ENCODE assay signal across 24 mouse cellular contexts in the genomic region with DNA sequence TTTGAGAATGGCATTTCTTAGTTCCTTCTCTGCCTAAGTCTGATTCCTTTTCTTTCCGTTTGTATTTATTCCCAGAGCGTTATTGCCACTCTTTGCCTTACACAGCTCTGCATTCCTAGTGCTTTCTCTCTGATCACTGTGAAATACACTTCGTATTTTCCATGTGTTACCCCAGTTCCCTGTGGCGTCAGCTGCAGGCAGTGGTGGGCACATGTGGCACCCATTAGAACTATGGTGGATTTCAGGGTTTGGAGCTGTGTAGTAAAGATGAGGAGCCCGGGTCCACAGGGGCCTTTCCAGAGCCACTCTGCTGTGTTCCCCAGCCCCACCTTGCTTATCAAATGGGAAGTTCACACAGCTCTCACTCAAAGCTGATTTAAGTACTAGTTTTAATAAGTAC.
A peak's percentile ranks its signal among the peaks of the same experiment; 100 is the strongest.
DNase-seq lines count a peak whose midpoint lies in the region; ATAC-seq lines count a peak whose summit lies in the region.
"Had no signal": no experiment of that assay in that cellular context is flagged by ENCODE, and none has a peak within 500 bp of the region (broad histone marks: within the 10 kb centered on the region; RNA-seq: fewer than 3 reads in every experiment).

No protein-coding gene starts in this region.

- no peaks in the 10 kb centered on the region for H3K4me1 ChIP-seq in embryonic facial prominence, embryonic 11.5 days (ENCODE audit: control insufficient read depth, insufficient read depth, low read length)
- peaks cover 8% of the 10 kb centered on the region; the same call in 1 of the 2 replicates for H3K4me1 ChIP-seq in embryonic facial prominence, embryonic 10.5 days
- peaks cover 18% of the 10 kb centered on the region for H3K4me1 ChIP-seq in hindbrain, embryonic 14.5 days (replicated peaks; ENCODE audit: control insufficient read depth, insufficient read depth, low read length)
- no peaks in the 10 kb centered on the region for H3K4me1 ChIP-seq in hindbrain, embryonic 11.5 days (replicated peaks; ENCODE audit: control insufficient read depth, insufficient read depth, low read length)
- peaks cover 28% of the 10 kb centered on the region for H3K4me1 ChIP-seq in limb, embryonic 13.5 days

- WGBS in embryonic facial prominence, embryonic 11.5 days, result 57% methylated on average over 5 of the region's 5 CpGs
- WGBS in embryonic facial prominence, embryonic 10.5 days, result 67% methylated on average over 5 of the region's 5 CpGs
- WGBS in hindbrain, embryonic 14.5 days, result 64% methylated on average over 5 of the region's 5 CpGs
- WGBS in hindbrain, embryonic 11.5 days, result 62% methylated on average over 5 of the region's 5 CpGs
- 25% methylated on average over 5 of the region's 5 CpGs for WGBS in limb, embryonic 13.5 days

- no peak for ATAC-seq in embryonic facial prominence, embryonic 11.5 days (replicated peaks; ENCODE audit: insufficient number of reproducible peaks, low FRiP score, low TSS enrichment, low read depth)
- no peak for ATAC-seq in hindbrain, embryonic 14.5 days (ENCODE audit: low FRiP score)
- ATAC-seq in hindbrain, embryonic 11.5 days (ENCODE audit: low FRiP score), result no peak
- peak; percentile 10; the same call in 1 of the 2 replicates for ATAC-seq in limb, embryonic 13.5 days (ENCODE audit: low FRiP score, low read depth)
- ATAC-seq: activated CD4-positive, CD25-positive, alpha-beta regulatory T cell, adult 4 months; forebrain, embryonic 15.5 days had no signal

- DNase-seq in embryonic facial prominence, embryonic 11.5 days (ENCODE audit: low spot score), result peak; percentile 25
- DNase-seq in embryonic facial prominence, embryonic 10.5 days (ENCODE audit: low spot score), result no peak
- no peak for DNase-seq in hindbrain, embryonic 14.5 days (ENCODE audit: low spot score)
- DNase-seq in hindbrain, embryonic 11.5 days (ENCODE audit: low spot score), result no peak
- peak; percentile 52 for DNase-seq in forelimb bud, embryonic 11.5 days (ENCODE audit: low read depth, low spot score)
- no peak for DNase-seq in kidney, postnatal 4 days
- DNase-seq: adrenal gland, adult 8-10 months; adrenal gland, postnatal 25 days; cerebellum, adult 11-12 months; cerebellum, adult 8-10 months; cerebellum, postnatal 10 days; cerebellum, postnatal 36 days; embryo, embryonic 11 days; gastrocnemius, adult 2 months; gastrocnemius, postnatal 14 days; heart, adult 11 months had no signal

- H3K4me2 ChIP-seq in embryonic facial prominence, embryonic 11.5 days (ENCODE audit: low read depth, low read length), result no peak overlapping the region
- H3K4me2 ChIP-seq in hindbrain, embryonic 14.5 days (replicated peaks), result no peak overlapping the region
- H3K4me2 ChIP-seq in hindbrain, embryonic 11.5 days (replicated peaks; ENCODE audit: low read depth, low read length), result no peak overlapping the region
- no peak overlapping the region for H3K4me2 ChIP-seq in limb, embryonic 13.5 days (replicated peaks)
- H3K4me2 ChIP-seq: embryonic facial prominence, embryonic 12.5 days; embryonic facial prominence, embryonic 15.5 days; forebrain, embryonic 12.5 days; forebrain, embryonic 15.5 days; heart, embryonic 11.5 days; hindbrain, embryonic 15.5 days had no signal

- no peak overlapping the region for H3K27ac ChIP-seq in embryonic facial prominence, embryonic 11.5 days (replicated peaks; ENCODE audit: low read depth, low read length)
- H3K27ac ChIP-seq in embryonic facial prominence, embryonic 10.5 days (replicated peaks), result no peak overlapping the region
- H3K27ac ChIP-seq in hindbrain, embryonic 14.5 days, result peak overlapping the region; percentile 21; the same call in 1 of the 2 replicates
- H3K27ac ChIP-seq in hindbrain, embryonic 11.5 days (ENCODE audit: low read depth, low read length), result no peak overlapping the region
- H3K27ac ChIP-seq in limb, embryonic 13.5 days, result no peak overlapping the region
- H3K27ac ChIP-seq: embryonic facial prominence, embryonic 12.5 days; embryonic facial prominence, embryonic 15.5 days; forebrain, embryonic 12.5 days; forebrain, embryonic 15.5 days; gastrocnemius, adult 2 months; hindbrain, embryonic 15.5 days had no signal

- no peak overlapping the region for H3K9ac ChIP-seq in embryonic facial prominence, embryonic 11.5 days (replicated peaks; ENCODE audit: low read length)
- no peak overlapping the region for H3K9ac ChIP-seq in hindbrain, embryonic 14.5 days
- H3K9ac ChIP-seq in hindbrain, embryonic 11.5 days (ENCODE audit: low read depth, low read length), result no peak overlapping the region
- H3K9ac ChIP-seq in limb, embryonic 13.5 days, result no peak overlapping the region
- H3K9ac ChIP-seq: embryonic facial prominence, embryonic 12.5 days; embryonic facial prominence, embryonic 15.5 days; forebrain, embryonic 12.5 days; forebrain, embryonic 15.5 days; hindbrain, embryonic 15.5 days had no signal

- H3K9me3 ChIP-seq in embryonic facial prominence, embryonic 11.5 days (replicated peaks; ENCODE audit: control insufficient read depth, low read length), result no peaks in the 10 kb centered on the region
- no peaks in the 10 kb centered on the region for H3K9me3 ChIP-seq in embryonic facial prominence, embryonic 10.5 days
- H3K9me3 ChIP-seq in hindbrain, embryonic 14.5 days (ENCODE audit: control insufficient read depth, low read length), result no peaks in the 10 kb centered on the region
- H3K9me3 ChIP-seq in hindbrain, embryonic 11.5 days (ENCODE audit: control insufficient read depth, low read length), result no peaks in the 10 kb centered on the region
- H3K9me3 ChIP-seq in limb, embryonic 13.5 days, result peaks cover 12% of the 10 kb centered on the region
- H3K9me3 ChIP-seq: embryonic facial prominence, embryonic 12.5 days; embryonic facial prominence, embryonic 15.5 days; forebrain, embryonic 12.5 days; forebrain, embryonic 15.5 days; hindbrain, embryonic 15.5 days had no signal

- no peaks in the 10 kb centered on the region for H3K27me3 ChIP-seq in embryonic facial prominence, embryonic 11.5 days (ENCODE audit: control insufficient read depth, insufficient read depth, low read length)
- no peaks in the 10 kb centered on the region for H3K27me3 ChIP-seq in embryonic facial prominence, embryonic 10.5 days (replicated peaks; ENCODE audit: low read depth, poor library complexity, severe bottlenecking)
- no peaks in the 10 kb centered on the region for H3K27me3 ChIP-seq in hindbrain, embryonic 14.5 days (ENCODE audit: control insufficient read depth, insufficient read depth, low read length)
- H3K27me3 ChIP-seq in hindbrain, embryonic 11.5 days (ENCODE audit: control insufficient read depth, insufficient read depth, low read length), result no peaks in the 10 kb centered on the region
- no peaks in the 10 kb centered on the region for H3K27me3 ChIP-seq in limb, embryonic 13.5 days
- H3K27me3 ChIP-seq: embryonic facial prominence, embryonic 12.5 days; embryonic facial prominence, embryonic 15.5 days; forebrain, embryonic 12.5 days; forebrain, embryonic 15.5 days; hindbrain, embryonic 15.5 days had no signal

- no peak overlapping the region for H3K4me3 ChIP-seq in embryonic facial prominence, embryonic 11.5 days (ENCODE audit: low read depth, low read length)
- H3K4me3 ChIP-seq in embryonic facial prominence, embryonic 10.5 days, result no peak overlapping the region
- no peak overlapping the region for H3K4me3 ChIP-seq in hindbrain, embryonic 14.5 days (replicated peaks; ENCODE audit: low read length)
- H3K4me3 ChIP-seq in hindbrain, embryonic 11.5 days (ENCODE audit: low read depth, low read length), result no peak overlapping the region
- no peak overlapping the region for H3K4me3 ChIP-seq in limb, embryonic 13.5 days
- H3K4me3 ChIP-seq: embryonic facial prominence, embryonic 12.5 days; embryonic facial prominence, embryonic 15.5 days; forebrain, embryonic 12.5 days; forebrain, embryonic 15.5 days; gastrocnemius, adult 2 months; hindbrain, embryonic 15.5 days had no signal

- H3K36me3 ChIP-seq in embryonic facial prominence, embryonic 11.5 days (replicated peaks; ENCODE audit: control insufficient read depth, insufficient read depth, low read depth, low read length), result no peaks in the 10 kb centered on the region
- peaks cover 12% of the 10 kb centered on the region for H3K36me3 ChIP-seq in embryonic facial prominence, embryonic 10.5 days (replicated peaks)
- H3K36me3 ChIP-seq in hindbrain, embryonic 14.5 days (replicated peaks; ENCODE audit: control insufficient read depth, insufficient read depth), result 0 out of 2 replicates have a peak, but pooled peaks cover 13% of the 10 kb centered on the region
- no peaks in the 10 kb centered on the region for H3K36me3 ChIP-seq in hindbrain, embryonic 11.5 days (ENCODE audit: control insufficient read depth, insufficient read depth, low read length)
- peaks cover 11% of the 10 kb centered on the region for H3K36me3 ChIP-seq in limb, embryonic 13.5 days
- H3K36me3 ChIP-seq: embryonic facial prominence, embryonic 12.5 days; embryonic facial prominence, embryonic 15.5 days had no signal

Comparison
In these comparisons a context has a peak if more than half of its experiments do, and no peak if none do; other contexts are left out.
1. DNase-seq: peak in embryonic facial prominence, embryonic 11.5 days (single experiment) and forelimb bud, embryonic 11.5 days (single experiment); none in embryonic facial prominence, embryonic 10.5 days (single experiment), hindbrain, embryonic 14.5 days (single experiment), hindbrain, embryonic 11.5 days (single experiment) and kidney, postnatal 4 days (0 of 2).